Mouse (Mus musculus): ENCODE data around the gene Prdm1.

DNA sequence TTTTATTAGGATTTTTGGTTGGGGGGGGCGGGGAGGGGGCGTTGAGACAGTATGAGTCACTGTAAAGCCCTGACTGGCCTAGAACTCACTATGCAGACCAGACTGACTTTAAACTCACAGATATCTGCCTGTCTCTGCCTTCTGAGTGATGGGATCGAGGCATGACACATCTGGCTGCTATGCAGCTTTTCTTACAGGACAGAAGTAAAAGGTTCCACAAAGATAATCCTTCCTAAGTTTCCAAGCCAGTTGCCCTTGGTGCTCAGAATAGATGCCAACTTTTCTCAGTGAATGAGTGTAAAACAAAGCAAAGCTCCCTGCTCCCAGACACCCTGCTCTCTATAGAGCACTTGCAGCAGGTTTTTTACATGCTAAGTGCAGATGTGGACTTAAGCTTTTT, 112.7 kb downstream of the Prdm1 start:
- TF ChIP-seq CTCF (IDR thresholded peaks at IDR 0.05; ENCODE audit: control insufficient read depth, insufficient read depth, low read length) (no peak), POLR2A (IDR thresholded peaks at IDR 0.05; ENCODE audit: borderline replicate concordance, control insufficient read depth, low read depth, low read length) (no peak)
